Mouse (Mus musculus) forebrain, embryonic 13.5 days (tissue): ENCODE measurements at regions not wholly inside any gene's neighbourhood (a gene's known extent, or its start where the extent isn't known, plus 50 kb on each side); places are given as distances from the start of the nearest gene placed in this dataset.

Source experiments
- ATAC-seq: fragments of 200-750 bp; cut with Nextera tagmentation; 2 replicates; pipeline ENCODE4 v1.8.0; 2017
- H3K27ac ChIP-seq: fragments of 300-500 bp; sonication (generic); 2 replicates; pipeline ENCODE4 v1.5.1; 2015; ENCODE audit warnings: inconsistent platforms, mild to moderate bottlenecking, moderate library complexity
- H3K27me3 ChIP-seq: fragments of 300-500 bp; sonication (generic); 2 replicates; pipeline ENCODE4 v1.6.1; 2015; ENCODE audit warnings: mild to moderate bottlenecking, inconsistent platforms
- H3K36me3 ChIP-seq: fragments of 300-500 bp; sonication (generic); 2 replicates; pipeline ENCODE4 v1.6.1; 2015; ENCODE audit warnings: mild to moderate bottlenecking, inconsistent platforms; ENCODE audit not compliant: poor library complexity, severe bottlenecking
- H3K4me1 ChIP-seq: fragments of 300-500 bp; sonication (generic); 2 replicates; pipeline ENCODE4 v1.6.1; 2015; ENCODE audit warnings: inconsistent platforms
- H3K4me2 ChIP-seq: fragments of 300-500 bp; sonication (generic); 2 replicates; pipeline ENCODE4 v1.6.1; 2015; ENCODE audit warnings: inconsistent platforms, mild to moderate bottlenecking, moderate library complexity
- H3K4me3 ChIP-seq: fragments of 300-500 bp; sonication (generic); 2 replicates; pipeline ENCODE4 v1.5.1; 2015; ENCODE audit warnings: mild to moderate bottlenecking, inconsistent platforms
- H3K9ac ChIP-seq: fragments of 300-500 bp; sonication (generic); 2 replicates; pipeline ENCODE4 v1.6.1; 2015; ENCODE audit warnings: mild to moderate bottlenecking, inconsistent platforms
- H3K9me3 ChIP-seq: fragments of 300-500 bp; sonication (generic); replicated peaks from 2 replicates; pipeline ENCODE4 v1.6.1; 2016; ENCODE audit warnings: inconsistent platforms
- WGBS: fragments of 180-500 bp; shearing (Covaris S2); methylation state at CpG from one replicate; pipeline ENCODE4 v1.1.7; 2015; 5-methylcytosine and 5-hydroxymethylcytosine counted together

DNA sequence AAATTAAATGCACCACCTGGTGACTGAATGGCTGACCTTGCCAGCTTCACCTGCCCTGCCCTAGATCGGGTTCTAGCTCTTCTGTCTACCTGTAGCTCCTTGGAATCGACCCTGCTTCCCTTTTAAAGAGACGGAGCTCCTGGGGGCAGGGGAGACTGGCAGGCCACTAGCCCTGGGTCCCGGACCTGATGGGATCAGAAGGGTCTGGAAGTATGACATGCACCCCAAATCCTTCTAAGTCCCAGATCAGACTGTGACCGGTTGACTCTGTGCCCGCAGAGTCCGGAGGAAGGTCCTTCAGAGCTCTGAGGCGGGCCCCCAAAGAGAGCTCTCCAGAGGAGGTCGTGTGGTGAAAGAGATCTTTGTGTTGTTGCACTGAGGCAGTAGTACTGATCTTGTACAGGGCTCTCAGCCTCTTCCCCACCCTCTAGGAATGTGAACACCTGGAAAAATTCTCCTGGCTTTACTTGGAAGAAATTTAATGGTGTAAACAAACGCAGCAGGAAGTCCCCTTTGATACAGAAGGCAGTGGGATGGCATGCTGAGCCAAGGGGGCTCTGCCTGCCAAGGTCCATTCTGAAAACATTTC, 259.2 kb upstream of the Nr2f2 start:
- ATAC-seq: peak; percentile 59
- no peak overlapping the region for H3K27ac ChIP-seq
- H3K36me3 ChIP-seq: no peaks in the 10 kb centered on the region
- no peaks in the 10 kb centered on the region for H3K9me3 ChIP-seq
- peak overlapping the region; percentile 37; the same call in 1 of the 2 replicates for H3K9ac ChIP-seq
- H3K4me2 ChIP-seq: peak overlapping the region; percentile 65
- WGBS: 3% methylated on average over 10 of the region's 10 CpGs
- peaks cover 26% of the 10 kb centered on the region for H3K4me1 ChIP-seq
- H3K27me3 ChIP-seq: peaks cover 16% of the 10 kb centered on the region
- peak overlapping the region; percentile 30 for H3K4me3 ChIP-seq

DNA sequence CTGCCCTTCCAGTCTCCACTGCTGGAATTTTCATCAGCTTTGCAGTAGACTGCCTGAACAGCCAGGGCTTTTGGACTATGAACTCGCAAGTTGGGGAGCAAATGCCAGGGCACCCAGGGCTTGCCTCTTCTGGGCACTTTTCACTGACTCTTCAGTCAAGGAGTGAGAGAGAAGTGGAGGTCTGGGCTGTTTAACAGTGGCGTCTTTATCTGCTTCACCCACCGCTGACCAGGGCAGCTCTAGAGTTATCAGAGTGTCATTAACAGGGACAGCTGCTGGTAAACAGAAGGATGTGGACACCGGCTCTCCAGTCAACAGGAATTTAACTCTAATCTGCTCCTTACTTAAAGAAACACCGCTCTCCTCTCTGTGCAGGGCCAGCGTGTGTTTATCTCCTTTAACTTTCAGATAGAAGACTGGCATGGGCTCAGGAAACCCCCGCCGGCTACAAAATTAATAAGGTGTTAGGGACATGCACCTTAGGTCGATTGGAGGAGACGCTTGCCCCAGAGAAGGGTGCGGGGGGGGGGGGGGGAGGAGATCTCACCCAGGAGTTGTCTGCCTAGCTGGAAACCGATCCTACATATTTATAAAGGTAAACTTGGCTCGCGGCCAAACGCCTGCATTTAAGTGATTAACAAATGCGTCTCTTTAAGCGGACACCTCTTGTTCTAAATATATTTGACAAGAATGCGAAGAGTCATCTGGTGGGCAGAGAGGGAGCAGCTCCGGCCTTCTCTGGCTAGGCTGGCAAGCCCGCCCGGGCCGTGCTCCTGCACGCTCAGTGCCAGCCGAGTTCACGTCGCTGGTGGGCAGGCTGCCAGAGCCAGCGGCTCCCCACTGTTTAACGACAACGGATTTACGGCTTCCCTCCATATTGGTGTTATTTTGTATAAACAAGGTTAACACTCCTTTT, 258.4 kb upstream of the Nr2f2 start:
- H3K9me3 ChIP-seq: no peaks in the 10 kb centered on the region
- peak overlapping the region; percentile 37; the same call in 1 of the 2 replicates for H3K9ac ChIP-seq
- no peak overlapping the region for H3K27ac ChIP-seq
- H3K27me3 ChIP-seq: peaks cover 16% of the 10 kb centered on the region
- under 1% methylated on average over 28 of the region's 30 CpGs for WGBS
- ATAC-seq: peak; percentile 88
- peaks cover 26% of the 10 kb centered on the region for H3K4me1 ChIP-seq
- peak overlapping the region; percentile 30 for H3K4me3 ChIP-seq
- H3K36me3 ChIP-seq: no peaks in the 10 kb centered on the region
- peak overlapping the region; percentile 65 for H3K4me2 ChIP-seq

DNA sequence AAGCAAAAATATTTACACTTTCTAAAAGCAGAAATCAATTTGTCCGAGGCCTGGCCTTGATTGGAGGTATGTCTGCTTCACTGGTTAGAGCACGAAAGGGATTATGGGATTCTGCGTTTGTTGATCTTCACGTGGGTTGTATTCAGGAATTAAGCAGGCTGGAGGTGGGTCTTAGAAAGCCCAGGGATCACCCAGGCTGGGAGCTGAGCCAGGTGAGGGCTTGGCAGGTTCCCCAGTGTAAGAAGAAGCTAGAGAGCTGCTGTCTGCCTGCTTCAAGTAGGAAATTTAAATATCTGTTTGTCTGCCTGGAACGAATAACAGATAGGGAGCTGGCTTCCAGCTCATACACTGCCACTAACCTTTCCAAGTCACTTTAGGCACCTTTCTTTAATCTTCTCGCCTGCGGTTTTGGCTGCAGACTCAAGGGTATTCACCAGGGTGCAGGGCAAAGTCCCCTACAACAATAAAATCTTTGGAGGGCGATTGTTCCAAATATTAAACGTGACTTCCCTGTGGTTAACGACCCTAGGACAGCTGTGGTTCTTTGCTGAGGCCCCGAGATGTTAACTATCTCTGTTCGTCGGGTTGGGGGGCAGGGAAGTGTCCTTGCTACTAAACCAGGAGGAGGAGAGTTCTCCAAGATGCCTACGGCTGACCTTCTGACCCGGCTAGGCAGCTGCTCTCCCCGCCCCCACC, 257.6 kb upstream of the Nr2f2 start:
- Histone ChIP-seq H3K27ac (no peak overlapping the region), H3K4me2 (peak overlapping the region; percentile 65), H3K27me3 (peaks cover 16% of the 10 kb centered on the region), H3K9me3 (no peaks in the 10 kb centered on the region), H3K4me3 (no peak overlapping the region), H3K9ac (no peak overlapping the region), H3K4me1 (peaks cover 26% of the 10 kb centered on the region), H3K36me3 (no peaks in the 10 kb centered on the region)
- WGBS: 3% methylated on average over 16 of the region's 16 CpGs
- ATAC-seq: peak; percentile 20; the same call in 1 of the 2 replicates

DNA sequence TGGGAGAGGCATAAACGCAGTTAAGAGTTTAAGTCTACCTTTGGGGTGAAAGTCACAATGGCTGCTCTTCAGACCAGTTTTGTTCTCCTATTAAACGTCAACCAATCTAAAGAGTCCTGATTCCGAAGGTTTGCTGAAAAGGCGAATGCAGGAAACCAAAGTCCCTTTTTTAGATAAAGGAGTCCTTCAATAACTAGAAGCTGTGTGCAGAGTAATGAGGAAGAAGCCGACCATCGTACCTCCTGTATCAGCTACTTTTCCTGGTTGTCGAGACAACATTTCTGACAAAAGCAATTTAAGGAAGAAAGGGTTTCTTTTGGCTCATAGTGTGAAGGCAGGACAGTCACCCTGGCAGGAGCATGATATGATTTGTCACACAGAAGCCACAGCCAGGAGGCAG, 252.9 kb upstream of the Nr2f2 start:
- ATAC-seq: no peak
- 88% methylated on average over 7 of the region's 7 CpGs for WGBS
- H3K27ac ChIP-seq: no peak overlapping the region
- peaks cover 5% of the 10 kb centered on the region for H3K4me1 ChIP-seq
- H3K4me3 ChIP-seq: no peak overlapping the region
- no peaks in the 10 kb centered on the region for H3K36me3 ChIP-seq
- H3K9me3 ChIP-seq: no peaks in the 10 kb centered on the region
- no peak overlapping the region for H3K4me2 ChIP-seq
- no peak overlapping the region for H3K9ac ChIP-seq
- 0 out of 2 replicates have a peak, but pooled peaks cover 7% of the 10 kb centered on the region for H3K27me3 ChIP-seq

GRCm38 (mm10) chr7:70618270-70618669, 251.7 kb upstream of the Nr2f2 start:
- H3K4me3 ChIP-seq: no peak overlapping the region
- 31% methylated on average over 5 of the region's 5 CpGs for WGBS
- no peaks in the 10 kb centered on the region for H3K36me3 ChIP-seq
- H3K4me1 ChIP-seq: no peaks in the 10 kb centered on the region
- H3K9ac ChIP-seq: no peak overlapping the region
- no peak for ATAC-seq
- no peaks in the 10 kb centered on the region for H3K9me3 ChIP-seq
- H3K27ac ChIP-seq: no peak overlapping the region
- H3K4me2 ChIP-seq: no peak overlapping the region
- H3K27me3 ChIP-seq: 0 out of 2 replicates have a peak, but pooled peaks cover 7% of the 10 kb centered on the region

GRCm38 (mm10) chr7:70606511-70606910, 240.0 kb upstream of the Nr2f2 start:
- H3K4me3 ChIP-seq: no peak overlapping the region
- 92% methylated on average over 7 of the region's 7 CpGs for WGBS
- no peaks in the 10 kb centered on the region for H3K36me3 ChIP-seq
- no peak overlapping the region for H3K27ac ChIP-seq
- H3K4me2 ChIP-seq: no peak overlapping the region
- H3K27me3 ChIP-seq: no peaks in the 10 kb centered on the region
- H3K9me3 ChIP-seq: no peaks in the 10 kb centered on the region
- no peak overlapping the region for H3K9ac ChIP-seq
- H3K4me1 ChIP-seq: no peaks in the 10 kb centered on the region
- ATAC-seq: no peak

GRCm38 (mm10) chr7:70604471-70605174, 238.1 kb upstream of the Nr2f2 start:
- no peak overlapping the region for H3K27ac ChIP-seq
- H3K9ac ChIP-seq: no peak overlapping the region
- H3K9me3 ChIP-seq: no peaks in the 10 kb centered on the region
- H3K27me3 ChIP-seq: no peaks in the 10 kb centered on the region
- H3K4me1 ChIP-seq: no peaks in the 10 kb centered on the region
- 90% methylated on average over 5 of the region's 5 CpGs for WGBS
- ATAC-seq: no peak
- no peak overlapping the region for H3K4me2 ChIP-seq
- H3K36me3 ChIP-seq: no peaks in the 10 kb centered on the region
- H3K4me3 ChIP-seq: no peak overlapping the region

- Histone ChIP-seq H3K9me3 (no peaks in the 10 kb centered on the region), H3K36me3 (no peaks in the 10 kb centered on the region), H3K9ac (no peak overlapping the region), H3K27me3 (peaks cover 59% of the 10 kb centered on the region), H3K27ac (no peak overlapping the region), H3K4me2 (no peak overlapping the region), H3K4me3 (no peak overlapping the region), H3K4me1 (peaks cover 16% of the 10 kb centered on the region)
- 86% methylated on average over 6 of the region's 6 CpGs for WGBS
- ATAC-seq: no peak
These were observed 226.5 kb upstream of the Nr2f2 start for GRCm38 (mm10) chr7:70593027-70593426.

DNA sequence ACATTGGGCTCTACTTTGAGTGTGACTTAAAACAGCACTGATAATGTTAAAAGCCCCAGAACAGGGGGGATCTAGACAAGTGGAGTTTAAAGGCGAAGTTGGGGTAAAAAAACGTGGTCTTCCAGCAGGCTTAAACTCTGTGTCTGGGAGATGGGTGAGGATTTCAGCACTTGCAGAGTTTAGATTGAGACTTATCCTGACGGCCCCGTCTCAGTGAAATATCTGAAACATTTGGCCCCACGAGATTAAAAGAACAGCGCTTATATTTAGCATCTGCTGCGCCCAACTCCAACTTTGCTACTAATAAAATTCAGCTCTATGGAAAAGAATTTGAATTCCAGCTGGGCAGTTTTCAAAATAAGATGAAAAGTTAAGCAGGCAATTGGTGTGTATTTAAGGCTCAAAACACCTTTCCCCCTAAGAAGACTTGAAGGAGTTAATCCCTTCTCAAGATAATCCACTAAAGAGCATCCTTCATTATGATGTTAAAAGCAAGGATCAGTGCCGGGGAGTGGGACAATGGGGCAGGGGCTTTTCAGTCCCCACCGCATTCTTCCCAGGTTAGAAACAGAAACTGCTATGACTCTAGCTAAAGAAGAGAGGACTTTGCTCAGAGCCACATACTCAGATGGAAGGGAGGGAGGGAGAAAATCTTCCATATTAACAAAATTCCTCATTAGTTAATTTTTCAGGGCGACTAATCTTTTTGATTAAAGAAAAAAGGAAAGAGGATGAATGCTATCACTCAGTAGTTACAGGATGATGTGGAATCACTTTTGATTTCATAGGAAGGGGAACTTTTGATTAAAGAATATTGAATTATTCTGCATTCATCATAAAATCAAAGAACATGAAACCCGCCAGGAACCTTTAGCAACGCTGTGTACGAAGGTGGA, 225.1 kb upstream of the Nr2f2 start:
- H3K9me3 ChIP-seq: no peaks in the 10 kb centered on the region
- H3K27me3 ChIP-seq: peaks cover 60% of the 10 kb centered on the region
- no peak overlapping the region for H3K4me2 ChIP-seq
- H3K4me1 ChIP-seq: peaks cover 16% of the 10 kb centered on the region
- no peak for ATAC-seq
- H3K4me3 ChIP-seq: no peak overlapping the region
- 7% methylated on average over 13 of the region's 13 CpGs for WGBS
- no peak overlapping the region for H3K27ac ChIP-seq
- no peaks in the 10 kb centered on the region for H3K36me3 ChIP-seq
- no peak overlapping the region for H3K9ac ChIP-seq

GRCm38 (mm10) chr7:70589713-70590112, 223.2 kb upstream of the Nr2f2 start:
- Histone ChIP-seq H3K9me3 (no peaks in the 10 kb centered on the region), H3K4me3 (no peak overlapping the region), H3K27me3 (peaks cover 52% of the 10 kb centered on the region), H3K36me3 (no peaks in the 10 kb centered on the region), H3K9ac (no peak overlapping the region), H3K27ac (no peak overlapping the region), H3K4me1 (peaks cover 16% of the 10 kb centered on the region), H3K4me2 (no peak overlapping the region)
- no peak for ATAC-seq
- 11% methylated on average over 5 of the region's 5 CpGs for WGBS

DNA sequence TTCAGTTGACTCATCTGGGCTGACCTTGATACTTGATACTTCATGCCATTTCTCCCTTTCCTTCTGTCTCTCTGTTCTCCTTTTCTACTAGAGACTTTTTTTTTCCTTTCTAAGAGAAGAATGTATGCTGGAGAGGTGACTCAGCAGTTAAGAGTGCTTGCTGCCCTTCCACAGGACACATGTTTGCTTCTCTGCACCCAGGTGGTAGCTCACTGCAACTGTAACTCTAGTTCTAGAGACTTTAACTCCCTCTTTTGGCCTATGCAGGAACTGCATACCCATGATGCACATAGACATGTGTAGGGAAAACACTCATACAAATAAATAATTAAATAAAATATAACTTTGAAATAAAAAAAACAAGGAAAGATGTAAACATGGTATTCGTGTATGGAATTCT, 221.5 kb upstream of the Nr2f2 start:
- Histone ChIP-seq H3K9me3 (no peaks in the 10 kb centered on the region), H3K27me3 (peaks cover 37% of the 10 kb centered on the region), H3K4me3 (no peak overlapping the region), H3K4me2 (no peak overlapping the region), H3K4me1 (peaks cover 16% of the 10 kb centered on the region), H3K27ac (no peak overlapping the region), H3K9ac (no peak overlapping the region), H3K36me3 (no peaks in the 10 kb centered on the region)
- WGBS: 92% methylated on average over 1 of the region's 1 CpGs
- ATAC-seq: no peak
